Mouse (Mus musculus): ENCODE data around the gene Ctdsp2.

The Ctdsp2 gene

DNA sequence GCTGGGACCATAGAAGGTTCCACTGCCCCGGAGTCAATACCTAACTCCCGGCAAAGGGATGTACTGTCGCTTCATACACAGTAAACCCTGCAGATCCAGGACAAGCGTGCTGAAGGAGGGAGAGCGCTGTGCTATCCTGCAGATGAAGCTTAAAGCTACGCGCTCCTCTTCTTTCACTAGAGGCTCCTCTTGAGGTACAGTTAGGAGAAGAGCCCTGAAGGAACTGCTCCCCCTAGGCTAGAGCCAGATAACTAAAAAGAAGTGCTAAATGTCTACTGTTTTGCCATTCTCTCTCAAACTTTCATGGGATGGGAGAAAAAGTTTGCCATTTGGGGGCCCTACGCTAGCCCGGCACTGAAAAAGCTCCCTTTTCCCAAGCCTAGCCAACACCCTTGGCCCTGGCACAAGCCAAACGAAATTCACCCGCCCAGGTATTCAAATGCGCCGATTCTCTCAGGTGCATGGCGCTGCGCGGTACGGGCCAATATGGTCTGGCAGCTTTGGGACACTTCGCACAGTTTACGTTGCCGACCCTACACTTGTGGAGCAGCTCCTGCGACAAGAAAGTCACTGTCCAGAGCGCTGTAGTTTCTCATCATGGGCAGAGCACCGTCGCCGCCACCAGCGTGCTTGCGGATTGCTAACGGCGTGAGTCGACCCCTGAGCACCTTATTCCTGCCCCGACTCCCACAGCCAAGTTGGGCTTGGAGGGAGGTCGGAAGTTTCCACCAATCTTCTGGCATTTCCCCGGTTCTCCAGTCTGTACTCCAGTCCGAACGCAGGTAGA, 70.3 kb downstream of the Ctdsp2 start:
- DNase-seq, result peak in 1 of 2 experiments; percentile 51
